Mouse (Mus musculus): ENCODE measurements around the gene C2cd4c. TPM values are rescaled to one million over a fixed set of nuclear protein-coding genes. Genes with fewer than 3 reads are reported as not detected.

Gene C2cd4c
- polyA plus RNA-seq, 1 experiment from 2014 or later = 0.05 TPM

DNA sequence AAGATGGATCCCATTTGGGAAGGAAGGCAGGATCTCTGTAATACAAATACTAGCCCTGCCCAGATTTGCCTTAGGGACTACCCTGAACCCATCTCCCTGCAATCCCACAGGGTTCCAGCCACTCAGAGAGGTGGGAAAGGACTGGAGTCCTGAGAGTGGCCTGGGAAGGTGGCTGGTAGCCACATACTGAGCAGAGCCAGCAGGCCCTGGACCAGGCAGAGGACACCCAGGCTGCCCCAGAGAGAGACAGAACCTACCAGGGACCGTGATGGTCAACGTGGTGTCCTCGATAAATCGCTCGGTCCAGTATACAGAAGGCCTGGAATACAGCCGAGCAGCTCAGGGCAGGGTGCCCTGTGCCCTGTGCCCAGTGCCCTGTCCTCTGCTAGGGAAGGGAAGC is 28.7 kb downstream of the C2cd4c start:
- Histone ChIP-seq H3K27me3 (no peaks in the 10 kb centered on the region; the same call in 1 of the 2 replicates), H3K36me3 (no peaks in the 10 kb centered on the region), H3K4me3 (no peak overlapping the region), H3K9ac (no peak overlapping the region), H3K4me2 (replicated peaks) (no peak overlapping the region), H3K27ac (no peak overlapping the region), H3K9me3 (no peaks in the 10 kb centered on the region), H3K4me1 (no peaks in the 10 kb centered on the region)
- no peak for ATAC-seq (ENCODE audit: low FRiP score, low read depth)
- 95% methylated on average over 6 of the region's 6 CpGs for WGBS

GRCm38 (mm10) chr10:79584426-79584825 is 29.4 kb downstream of the C2cd4c start:
- 77% methylated on average over 9 of the region's 9 CpGs for WGBS
- H3K9me3 ChIP-seq = no peaks in the 10 kb centered on the region
- no peak for ATAC-seq (ENCODE audit: low FRiP score, low read depth)

GRCm38 (mm10) chr10:79584021-79584420 is 29.8 kb downstream of the C2cd4c start:
- 62% methylated on average over 7 of the region's 7 CpGs for WGBS
- Histone ChIP-seq H3K36me3 (no peaks in the 10 kb centered on the region), H3K4me2 (replicated peaks) (no peak overlapping the region), H3K27ac (no peak overlapping the region), H3K9me3 (no peaks in the 10 kb centered on the region), H3K4me1 (no peaks in the 10 kb centered on the region), H3K27me3 (peaks cover 5% of the 10 kb centered on the region; the same call in 1 of the 2 replicates), H3K9ac (no peak overlapping the region), H3K4me3 (no peak overlapping the region)
- ATAC-seq (ENCODE audit: low FRiP score, low read depth) = no peak

More at GRCm38 (mm10) chr10:79584426-79584825, 29.4 kb downstream of the C2cd4c start:
- Histone ChIP-seq H3K4me3 (no peak overlapping the region), H3K27ac (no peak overlapping the region), H3K4me2 (replicated peaks) (no peak overlapping the region), H3K36me3 (no peaks in the 10 kb centered on the region), H3K9ac (no peak overlapping the region), H3K4me1 (no peaks in the 10 kb centered on the region), H3K27me3 (peaks cover 5% of the 10 kb centered on the region; the same call in 1 of the 2 replicates)

DNA sequence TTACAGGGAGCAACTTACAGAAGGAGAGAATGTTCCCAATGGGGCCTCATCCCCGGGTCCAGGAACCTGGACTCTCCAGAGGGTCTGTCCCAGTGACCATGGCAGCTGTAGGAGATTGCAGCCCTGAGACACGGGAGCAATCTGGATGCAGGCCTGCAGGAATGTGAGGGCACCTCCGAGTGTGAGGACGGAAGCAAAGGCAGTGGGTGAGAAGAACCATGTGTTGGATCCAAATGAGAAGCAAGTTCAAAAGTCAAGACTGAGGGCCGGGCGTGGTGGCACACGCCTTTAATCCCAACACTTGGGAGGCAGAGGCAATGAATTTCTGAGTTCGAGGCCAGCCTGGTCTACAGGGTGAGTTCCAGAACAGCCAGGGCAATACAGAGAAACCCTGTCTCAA is 32.3 kb downstream of the C2cd4c start:
- 89% methylated on average over 8 of the region's 8 CpGs for WGBS

DNA sequence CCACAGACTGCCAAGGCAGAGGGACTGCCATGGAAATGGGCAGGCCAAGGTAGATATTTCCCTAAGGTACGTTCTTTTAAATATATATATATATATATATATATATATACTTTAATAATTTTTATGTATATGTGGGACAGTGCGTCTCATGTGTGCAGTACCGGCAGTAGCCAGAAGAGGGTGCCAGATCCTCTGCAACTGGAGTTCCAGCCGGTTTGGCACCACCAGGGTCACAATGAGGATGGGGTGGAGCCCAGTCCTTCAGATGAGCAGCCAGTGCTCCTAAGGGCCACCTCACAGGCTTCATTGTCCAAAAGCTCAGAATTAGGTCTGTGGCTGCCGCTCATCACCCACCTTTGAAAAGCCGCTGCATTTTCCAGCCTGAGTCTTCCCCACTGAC is 33.0 kb downstream of the C2cd4c start:
- Histone ChIP-seq H3K9ac (no peak overlapping the region), H3K36me3 (no peaks in the 10 kb centered on the region), H3K27me3 (peaks cover 5% of the 10 kb centered on the region; the same call in 1 of the 2 replicates), H3K9me3 (no peaks in the 10 kb centered on the region), H3K27ac (no peak overlapping the region), H3K4me3 (no peak overlapping the region), H3K4me2 (replicated peaks) (no peak overlapping the region), H3K4me1 (no peaks in the 10 kb centered on the region)
- 38% methylated on average over 6 of the region's 6 CpGs for WGBS
- ATAC-seq (ENCODE audit: low FRiP score, low read depth) = no peak

More for the DNA sequence above, 32.3 kb downstream of the C2cd4c start:
- H3K36me3 ChIP-seq = no peaks in the 10 kb centered on the region
- H3K4me3 ChIP-seq = no peak overlapping the region
- no peaks in the 10 kb centered on the region for H3K9me3 ChIP-seq
- H3K27me3 ChIP-seq = peaks cover 5% of the 10 kb centered on the region; the same call in 1 of the 2 replicates
- H3K4me1 ChIP-seq = no peaks in the 10 kb centered on the region
- ATAC-seq (ENCODE audit: low FRiP score, low read depth) = no peak
- no peak overlapping the region for H3K9ac ChIP-seq
- H3K27ac ChIP-seq = no peak overlapping the region
- no peak overlapping the region for H3K4me2 ChIP-seq (replicated peaks)

DNA sequence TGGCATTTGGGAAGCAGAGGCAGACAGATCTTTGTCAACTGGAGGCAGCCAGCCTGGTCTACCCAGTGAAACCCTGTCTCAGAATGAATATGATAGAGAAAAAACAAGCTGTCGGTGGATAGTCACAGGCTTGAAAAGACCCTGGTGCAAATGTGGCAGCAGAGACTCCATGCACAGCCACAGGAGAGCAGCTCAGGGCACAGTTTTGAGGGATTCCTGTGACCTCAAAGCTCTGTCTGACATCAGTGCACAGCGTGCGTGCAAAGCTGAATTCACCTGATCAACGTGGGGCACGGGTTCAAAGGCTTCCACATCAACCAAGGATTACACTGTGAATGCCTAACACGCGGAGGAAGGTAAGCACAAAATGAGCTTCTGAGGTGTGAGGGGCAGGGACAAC is 33.5 kb downstream of the C2cd4c start:
- H3K9me3 ChIP-seq = no peaks in the 10 kb centered on the region
- no peak for ATAC-seq (ENCODE audit: low FRiP score, low read depth)
- WGBS = 70% methylated on average over 7 of the region's 7 CpGs
- H3K27me3 ChIP-seq = peaks cover 5% of the 10 kb centered on the region; the same call in 1 of the 2 replicates
- no peaks in the 10 kb centered on the region for H3K4me1 ChIP-seq
- H3K4me3 ChIP-seq = no peak overlapping the region
- no peak overlapping the region for H3K9ac ChIP-seq
- H3K27ac ChIP-seq = no peak overlapping the region
- H3K4me2 ChIP-seq (replicated peaks) = no peak overlapping the region
- no peaks in the 10 kb centered on the region for H3K36me3 ChIP-seq

DNA sequence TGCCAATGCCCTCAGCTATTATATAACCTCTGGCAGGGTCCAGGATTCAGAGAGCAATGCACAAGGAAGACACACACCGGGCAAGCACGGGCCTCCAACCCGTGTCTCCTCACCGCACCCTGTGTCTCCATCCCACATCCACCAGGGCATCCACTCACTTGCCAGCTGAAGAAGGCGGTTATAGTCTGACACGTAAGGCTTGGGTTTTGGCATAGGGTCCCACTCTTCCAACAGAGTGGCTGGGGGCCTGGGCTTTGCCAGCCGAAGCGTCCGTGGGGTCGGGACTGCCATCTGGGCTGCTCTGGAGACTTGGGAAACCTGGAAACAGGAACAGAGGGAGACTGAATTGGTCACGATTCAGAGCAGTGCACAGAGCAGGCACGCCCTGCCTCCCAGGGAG is 34.0 kb downstream of the C2cd4c start:
- WGBS = 77% methylated on average over 12 of the region's 12 CpGs
- H3K27ac ChIP-seq = no peak overlapping the region

GRCm38 (mm10) chr10:79578891-79579290 is 34.9 kb downstream of the C2cd4c start:
- no peaks in the 10 kb centered on the region for H3K4me1 ChIP-seq
- 73% methylated on average over 7 of the region's 7 CpGs for WGBS
- H3K9me3 ChIP-seq = no peaks in the 10 kb centered on the region
- H3K9ac ChIP-seq = no peak overlapping the region
- no peak overlapping the region for H3K27ac ChIP-seq
- ATAC-seq (ENCODE audit: low FRiP score, low read depth) = no peak
- H3K36me3 ChIP-seq = no peaks in the 10 kb centered on the region
- H3K27me3 ChIP-seq = peaks cover 5% of the 10 kb centered on the region; the same call in 1 of the 2 replicates
- no peak overlapping the region for H3K4me2 ChIP-seq (replicated peaks)
- H3K4me3 ChIP-seq = no peak overlapping the region

More for the DNA sequence above, 34.0 kb downstream of the C2cd4c start:
- no peak overlapping the region for H3K4me3 ChIP-seq
- no peak for ATAC-seq (ENCODE audit: low FRiP score, low read depth)
- no peak overlapping the region for H3K9ac ChIP-seq
- H3K36me3 ChIP-seq = no peaks in the 10 kb centered on the region
- H3K4me2 ChIP-seq (replicated peaks) = no peak overlapping the region
- H3K9me3 ChIP-seq = no peaks in the 10 kb centered on the region
- peaks cover 5% of the 10 kb centered on the region; the same call in 1 of the 2 replicates for H3K27me3 ChIP-seq
- no peaks in the 10 kb centered on the region for H3K4me1 ChIP-seq

DNA sequence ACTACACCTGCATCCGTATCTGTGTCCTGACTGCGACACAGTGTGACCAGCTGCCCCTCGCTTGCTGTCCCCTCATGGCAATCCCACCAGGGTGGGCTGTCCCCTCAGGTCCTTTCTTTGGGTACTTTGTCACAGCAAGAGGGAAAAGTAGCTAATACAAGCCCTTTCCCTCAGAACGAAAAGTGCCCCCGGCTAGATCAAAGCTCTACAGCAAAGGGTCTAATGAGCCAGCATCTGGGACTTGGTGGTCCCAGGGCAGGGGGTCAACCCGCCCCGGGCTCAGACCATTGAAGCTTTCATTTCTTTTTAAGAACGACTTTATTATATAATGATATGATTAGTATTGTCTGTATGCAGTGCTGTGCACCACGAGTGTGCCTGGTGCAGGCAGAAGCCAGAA is 35.5 kb downstream of the C2cd4c start:
- no peaks in the 10 kb centered on the region for H3K9me3 ChIP-seq
- H3K4me2 ChIP-seq (replicated peaks) = no peak overlapping the region
- H3K9ac ChIP-seq = no peak overlapping the region
- H3K27me3 ChIP-seq = peaks cover 5% of the 10 kb centered on the region; the same call in 1 of the 2 replicates
- H3K36me3 ChIP-seq = no peaks in the 10 kb centered on the region
- no peak for ATAC-seq (ENCODE audit: low FRiP score, low read depth)
- 41% methylated on average over 9 of the region's 9 CpGs for WGBS
- no peaks in the 10 kb centered on the region for H3K4me1 ChIP-seq
- H3K4me3 ChIP-seq = no peak overlapping the region
- H3K27ac ChIP-seq = no peak overlapping the region

GRCm38 (mm10) chr10:79577376-79577775 is 36.4 kb downstream of the C2cd4c start:
- no peak for ATAC-seq (ENCODE audit: low FRiP score, low read depth)
- Histone ChIP-seq H3K36me3 (no peaks in the 10 kb centered on the region), H3K9ac (no peak overlapping the region), H3K9me3 (no peaks in the 10 kb centered on the region), H3K4me2 (replicated peaks) (no peak overlapping the region), H3K27ac (no peak overlapping the region), H3K4me3 (no peak overlapping the region), H3K27me3 (peaks cover 5% of the 10 kb centered on the region; the same call in 1 of the 2 replicates), H3K4me1 (no peaks in the 10 kb centered on the region)
- WGBS = 79% methylated on average over 4 of the region's 4 CpGs

DNA sequence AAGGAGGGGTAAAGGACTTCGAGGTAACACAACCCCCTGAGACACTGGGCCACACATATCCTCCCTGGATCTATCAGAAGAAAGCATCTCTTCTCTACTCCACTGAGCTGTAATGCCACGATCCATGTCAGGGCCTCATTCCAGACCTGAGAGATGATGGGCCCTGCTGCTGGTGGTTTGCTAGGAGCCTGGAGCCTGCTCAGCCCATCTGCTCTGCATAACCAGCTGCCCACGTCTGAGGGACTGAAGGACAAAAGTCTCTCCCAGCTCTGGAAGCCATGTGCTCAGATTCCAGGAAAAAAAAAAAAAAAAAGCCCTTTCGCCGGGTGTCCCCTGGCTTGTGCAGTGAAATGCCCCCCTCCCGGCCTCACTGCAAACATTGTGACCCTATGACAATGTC is 38.1 kb downstream of the C2cd4c start:
- no peak overlapping the region for H3K9ac ChIP-seq
- H3K27me3 ChIP-seq = peaks cover 5% of the 10 kb centered on the region; the same call in 1 of the 2 replicates
- no peaks in the 10 kb centered on the region for H3K9me3 ChIP-seq
- no peaks in the 10 kb centered on the region for H3K36me3 ChIP-seq
- WGBS = 73% methylated on average over 6 of the region's 6 CpGs
- no peaks in the 10 kb centered on the region for H3K4me1 ChIP-seq
- no peak overlapping the region for H3K27ac ChIP-seq
- no peak for ATAC-seq (ENCODE audit: low FRiP score, low read depth)
- no peak overlapping the region for H3K4me2 ChIP-seq (replicated peaks)
- H3K4me3 ChIP-seq = no peak overlapping the region

GRCm38 (mm10) chr10:79574796-79575195 is 39.0 kb downstream of the C2cd4c start:
- no peaks in the 10 kb centered on the region for H3K4me1 ChIP-seq
- H3K27me3 ChIP-seq = 0 out of 2 replicates have a peak, but pooled peaks cover 2% of the 10 kb centered on the region
- no peak for ATAC-seq (ENCODE audit: low FRiP score, low read depth)
- H3K9me3 ChIP-seq = no peaks in the 10 kb centered on the region
- H3K4me3 ChIP-seq = no peak overlapping the region
- WGBS = 89% methylated on average over 6 of the region's 6 CpGs
- no peak overlapping the region for H3K9ac ChIP-seq
- no peaks in the 10 kb centered on the region for H3K36me3 ChIP-seq
- no peak overlapping the region for H3K27ac ChIP-seq
- H3K4me2 ChIP-seq (replicated peaks) = no peak overlapping the region

- H3K27me3 ChIP-seq = no peaks in the 10 kb centered on the region
- no peak for ATAC-seq (ENCODE audit: low FRiP score, low read depth)
- H3K4me2 ChIP-seq (replicated peaks) = no peak overlapping the region
- no peak overlapping the region for H3K9ac ChIP-seq
- H3K9me3 ChIP-seq = no peaks in the 10 kb centered on the region
- H3K36me3 ChIP-seq = no peaks in the 10 kb centered on the region
- H3K4me3 ChIP-seq = no peak overlapping the region
- H3K4me1 ChIP-seq = no peaks in the 10 kb centered on the region
- WGBS = 79% methylated on average over 8 of the region's 8 CpGs
- no peak overlapping the region for H3K27ac ChIP-seq
Observed at GRCm38 (mm10) chr10:79574350-79574749, 39.5 kb downstream of the C2cd4c start.

Measured in limb, embryonic 13.5 days (tissue).